Mouse (Mus musculus): Measurements from ENCODE around the gene Trp53bp1.

Trp53bp1 gene

GRCm38 (mm10) chr2:121271236-121271927 lies at the start of gene Trp53bp1:
Gene Trp53bp1, minus strand, starts transcription at chr2:121271407.
- DNase-seq (ENCODE audit: low spot score in 2 of 2): peak; percentile 94 to 96

GRCm38 (mm10) chr2:121316278-121316677 lies 45.1 kb upstream of the Trp53bp1 start:
- no peak for DNase-seq (ENCODE audit: low spot score in 2 of 2)

- no peak for DNase-seq (ENCODE audit: low spot score in 2 of 2)
Measured at GRCm38 (mm10) chr2:121308997-121309416, 37.8 kb upstream of the Trp53bp1 start.

- no peak for DNase-seq (ENCODE audit: low spot score in 2 of 2)
Measured at GRCm38 (mm10) chr2:121300036-121300435, 28.8 kb upstream of the Trp53bp1 start.

GRCm38 (mm10) chr2:121299471-121299870 lies 28.3 kb upstream of the Trp53bp1 start:
- DNase-seq (ENCODE audit: low spot score in 2 of 2): no peak

GRCm38 (mm10) chr2:121298131-121298530 lies 26.9 kb upstream of the Trp53bp1 start:
- no peak for DNase-seq (ENCODE audit: low spot score in 2 of 2)

GRCm38 (mm10) chr2:121297701-121298100 lies 26.5 kb upstream of the Trp53bp1 start:
- DNase-seq (ENCODE audit: low spot score in 2 of 2): no peak

GRCm38 (mm10) chr2:121296754-121297231 lies 25.6 kb upstream of the Trp53bp1 start:
- no peak for DNase-seq (ENCODE audit: low spot score in 2 of 2)

- peak; percentile 64 to 71 for DNase-seq (ENCODE audit: low spot score in 2 of 2)
Measured at GRCm38 (mm10) chr2:121295608-121296571, 24.7 kb upstream of the Trp53bp1 start.

GRCm38 (mm10) chr2:121294753-121295607 lies 23.8 kb upstream of the Trp53bp1 start:
- DNase-seq (ENCODE audit: low spot score in 2 of 2): peak in 1 of 2 experiments; percentile 64

GRCm38 (mm10) chr2:121294182-121294581 lies 23.0 kb upstream of the Trp53bp1 start:
- no peak for DNase-seq (ENCODE audit: low spot score in 2 of 2)

GRCm38 (mm10) chr2:121292316-121293013 lies 21.3 kb upstream of the Trp53bp1 start:
- DNase-seq (ENCODE audit: low spot score in 2 of 2): no peak

- DNase-seq (ENCODE audit: low spot score in 2 of 2): no peak
Measured at GRCm38 (mm10) chr2:121289730-121290540, 18.7 kb upstream of the Trp53bp1 start.

GRCm38 (mm10) chr2:121288901-121289729 lies 17.9 kb upstream of the Trp53bp1 start, which contains the start of gene Map1a:
Gene Map1a, plus strand, starts transcription at chr2:121289600.
- peak; percentile 97 to 98 for DNase-seq (ENCODE audit: low spot score in 2 of 2)

GRCm38 (mm10) chr2:121287850-121288249 lies 16.6 kb upstream of the Trp53bp1 start:
- no peak for DNase-seq (ENCODE audit: low spot score in 2 of 2)

GRCm38 (mm10) chr2:121271928-121272516 lies 815 bp upstream of the Trp53bp1 start:
- peak in 1 of 2 experiments; percentile 55 for DNase-seq (ENCODE audit: low spot score in 2 of 2)

GRCm38 (mm10) chr2:121270521-121271235 lies 529 bp downstream of the Trp53bp1 start:
- DNase-seq (ENCODE audit: low spot score in 2 of 2): no peak

- no peak for DNase-seq (ENCODE audit: low spot score in 2 of 2)
Measured at GRCm38 (mm10) chr2:121268446-121268845, 2.8 kb downstream of the Trp53bp1 start.

All from right cerebral cortex, postnatal 36 days (tissue).